Mouse (Mus musculus) cortical plate, adult 2 months (tissue): ENCODE data around the gene Serpinb1a. TPM values are rescaled to one million over a fixed set of nuclear protein-coding genes. Genes with fewer than 3 reads are reported as not detected.
A peak's percentile ranks its signal among the peaks of the same experiment; 100 is the strongest.

Experiments used
- H3K27ac ChIP-seq: fragments of 200-500 bp; 2 replicates; pipeline ENCODE4 v1.5.1; 2012; ENCODE audit warnings: low read length, control low read depth, inconsistent platforms; ENCODE audit not compliant: insufficient read depth
- H3K4me1 ChIP-seq: fragments of 200-500 bp; 2 replicates; pipeline ENCODE4 v1.6.1; 2011; ENCODE audit warnings: low read length; ENCODE audit not compliant: control insufficient read depth, insufficient read depth
- H3K4me3 ChIP-seq: fragments of 200-500 bp; 2 replicates; pipeline ENCODE4 v1.5.1; 2011; ENCODE audit warnings: mild to moderate bottlenecking, low read length, control low read depth; ENCODE audit not compliant: insufficient read depth
- CTCF ChIP-seq: fragments of 200-500 bp; IDR thresholded peaks from 2 replicates; pipeline ENCODE4 v1.5.1; 2011; ENCODE audit warnings: mild to moderate bottlenecking, control low read depth, low read length; ENCODE audit not compliant: insufficient read depth; ENCODE audit errors: extremely low read depth
- POLR2A ChIP-seq: fragments of 200-500 bp; IDR thresholded peaks from 2 replicates; pipeline ENCODE4 v1.6.1; 2011; ENCODE audit warnings: mild to moderate bottlenecking, low read length, control low read depth; ENCODE audit not compliant: insufficient read depth; ENCODE audit errors: extremely low read depth
- polyA plus RNA-seq: library from polyadenylated mRNA; depleted of rRNA; stranded (reverse); fragments of >200 nt; gene quantifications from 2 replicates; pipeline ENCODE4 v1.2.3, GENCODE M21; 2012

Serpinb1a gene
- polyA plus RNA-seq, 1 experiment = 15.1 TPM

- Histone ChIP-seq H3K27ac (no peak overlapping the region), H3K4me1 (0 out of 2 replicates have a peak, but pooled peaks cover 2% of the 10 kb centered on the region), H3K4me3 (no peak overlapping the region)
- TF ChIP-seq POLR2A (no peak), CTCF (peak; percentile 24; the same call in 1 of the 2 replicates)
Observed at GRCm38 (mm10) chr13:32827111-32827822, 23.7 kb downstream of the Serpinb1a start.

GRCm38 (mm10) chr13:32825546-32825945 lies 25.4 kb downstream of the Serpinb1a start:
- H3K27ac ChIP-seq = no peak overlapping the region
- H3K4me1 ChIP-seq = no peaks in the 10 kb centered on the region
- TF ChIP-seq POLR2A (no peak), CTCF (no peak)
- H3K4me3 ChIP-seq = no peak overlapping the region

GRCm38 (mm10) chr13:32824377-32825330 lies 26.3 kb downstream of the Serpinb1a start:
- TF ChIP-seq POLR2A (no peak), CTCF (no peak)
- Histone ChIP-seq H3K4me1 (no peaks in the 10 kb centered on the region), H3K27ac (no peak overlapping the region), H3K4me3 (no peak overlapping the region)

DNA sequence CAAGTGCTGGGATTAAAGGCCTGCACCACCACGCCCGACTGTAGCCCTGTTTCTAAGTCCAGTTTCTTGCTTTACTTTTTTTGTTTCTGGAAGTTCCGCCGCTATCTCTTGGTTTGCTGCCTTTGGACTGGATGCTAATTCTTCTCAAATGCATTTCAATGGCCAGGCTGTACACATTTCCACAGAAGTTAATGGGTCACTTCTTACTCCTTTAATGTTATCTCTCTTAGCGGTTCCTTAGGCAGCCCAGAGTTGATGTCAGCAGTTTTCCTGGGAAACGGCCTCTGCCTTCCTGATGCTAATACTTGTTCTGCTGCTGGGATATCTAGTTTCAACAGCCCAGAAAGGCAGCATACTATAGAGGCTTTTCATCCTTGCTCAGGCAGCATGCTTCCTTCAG lies 27.9 kb downstream of the Serpinb1a start:
- H3K4me3 ChIP-seq = no peak overlapping the region

GRCm38 (mm10) chr13:32821671-32822070 lies 29.3 kb downstream of the Serpinb1a start:
- H3K27ac ChIP-seq = no peak overlapping the region
- no peak for TF ChIP-seq POLR2A
- TF ChIP-seq CTCF = no peak
- H3K4me3 ChIP-seq = no peak overlapping the region
- H3K4me1 ChIP-seq = no peaks in the 10 kb centered on the region

More for the DNA sequence above, 27.9 kb downstream of the Serpinb1a start:
- no peak overlapping the region for H3K27ac ChIP-seq
- no peaks in the 10 kb centered on the region for H3K4me1 ChIP-seq
- no peak for TF ChIP-seq POLR2A
- no peak for TF ChIP-seq CTCF

GRCm38 (mm10) chr13:32819926-32820325 lies 31.1 kb downstream of the Serpinb1a start:
- no peak overlapping the region for H3K27ac ChIP-seq
- no peak overlapping the region for H3K4me3 ChIP-seq
- H3K4me1 ChIP-seq = no peaks in the 10 kb centered on the region
- TF ChIP-seq CTCF (no peak), POLR2A (no peak)

DNA sequence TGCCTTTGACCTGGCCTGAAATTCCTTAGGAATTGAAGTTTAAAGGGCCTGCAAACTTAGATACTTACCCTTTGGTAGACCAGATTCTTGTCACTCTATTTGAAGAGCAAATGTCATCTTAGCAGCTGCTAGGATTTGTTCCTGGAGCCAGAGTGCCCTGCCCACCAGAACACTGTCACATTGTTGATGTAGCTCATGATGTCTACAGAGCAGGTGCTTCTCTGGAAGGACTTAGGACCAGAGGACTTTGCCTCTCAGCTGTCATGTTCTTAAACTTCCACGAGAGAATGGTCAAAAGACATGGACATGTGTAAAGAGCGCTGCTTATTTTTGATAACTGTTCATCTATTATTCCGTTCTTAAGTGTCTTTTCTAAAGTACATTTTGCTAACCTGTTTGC lies 31.7 kb downstream of the Serpinb1a start:
- H3K4me1 ChIP-seq = no peaks in the 10 kb centered on the region
- H3K4me3 ChIP-seq = no peak overlapping the region
- no peak overlapping the region for H3K27ac ChIP-seq
- no peak for TF ChIP-seq POLR2A
- TF ChIP-seq CTCF = no peak

DNA sequence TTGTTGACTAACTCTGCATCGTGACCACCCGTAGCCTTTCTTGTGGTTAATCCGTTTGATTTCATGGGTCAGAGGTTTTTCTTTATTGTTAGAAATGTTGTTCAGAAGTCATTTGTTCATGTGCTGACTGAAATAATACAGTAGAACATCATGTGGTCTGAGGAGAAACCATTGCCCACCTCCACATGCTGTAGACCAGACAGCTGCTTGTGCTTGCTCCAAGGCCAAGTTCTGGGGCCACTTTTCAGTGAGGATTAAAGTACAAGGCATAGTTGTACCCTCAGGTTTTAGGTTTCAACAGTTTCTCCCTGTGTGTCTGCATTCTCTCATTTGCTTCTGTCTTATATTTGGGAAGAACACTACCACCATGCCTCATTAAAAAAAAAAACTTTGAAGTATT lies 43.4 kb downstream of the Serpinb1a start:
- Histone ChIP-seq H3K27ac (no peak overlapping the region), H3K4me3 (no peak overlapping the region), H3K4me1 (peaks cover 10% of the 10 kb centered on the region)
- no peak for TF ChIP-seq POLR2A
- TF ChIP-seq CTCF = no peak

GRCm38 (mm10) chr13:32806820-32807219 lies 44.2 kb downstream of the Serpinb1a start:
- H3K27ac ChIP-seq = no peak overlapping the region
- no peak for TF ChIP-seq POLR2A
- TF ChIP-seq CTCF = no peak
- no peak overlapping the region for H3K4me3 ChIP-seq
- peaks cover 10% of the 10 kb centered on the region for H3K4me1 ChIP-seq
